Mouse (Mus musculus) hindbrain, embryonic 11.5 days (tissue): ENCODE measurements around the gene Mybbp1a. TPM values are rescaled to one million over a fixed set of nuclear protein-coding genes. Genes with fewer than 3 reads are reported as not detected.

Source experiments
- ATAC-seq: fragments of 200-750 bp; cut with Nextera tagmentation; 2 replicates; pipeline ENCODE4 v1.8.0; 2017; ENCODE audit warnings: mild to moderate bottlenecking, moderate TSS enrichment, moderate library complexity; ENCODE audit not compliant: low FRiP score
- DNase-seq: peaks from one replicate; pipeline ENCODE4 v3.0.0-alpha.2; 2015; ENCODE audit warnings: low spot score
- H3K27ac ChIP-seq: fragments of 300-500 bp; sonication (generic); 2 replicates; pipeline ENCODE4 v1.5.1; 2014; ENCODE audit warnings: mild to moderate bottlenecking, low read depth, low read length
- H3K27me3 ChIP-seq: fragments of 300-500 bp; sonication (generic); 2 replicates; pipeline ENCODE4 v1.6.1; 2014; ENCODE audit warnings: mild to moderate bottlenecking, low read length, moderate library complexity, mixed read lengths; ENCODE audit not compliant: control insufficient read depth, insufficient read depth
- H3K36me3 ChIP-seq: fragments of 300-500 bp; sonication (generic); 2 replicates; pipeline ENCODE4 v1.6.1; 2014; ENCODE audit warnings: mild to moderate bottlenecking, low read length, moderate library complexity, mixed read lengths; ENCODE audit not compliant: control insufficient read depth, insufficient read depth
- H3K4me1 ChIP-seq: fragments of 300-500 bp; sonication (generic); replicated peaks from 2 replicates; pipeline ENCODE4 v1.6.1; 2014; ENCODE audit warnings: low read length, mixed read lengths; ENCODE audit not compliant: control insufficient read depth, insufficient read depth
- H3K4me2 ChIP-seq: fragments of 300-500 bp; sonication (generic); replicated peaks from 2 replicates; pipeline ENCODE4 v1.6.1; 2014; ENCODE audit warnings: mild to moderate bottlenecking, low read depth, low read length
- H3K4me3 ChIP-seq: fragments of 300-500 bp; sonication (generic); 2 replicates; pipeline ENCODE4 v1.5.1; 2014; ENCODE audit warnings: low read depth, low read length
- H3K9ac ChIP-seq: fragments of 300-500 bp; sonication (generic); 2 replicates; pipeline ENCODE4 v1.6.1; 2014; ENCODE audit warnings: low read depth, low read length
- H3K9me3 ChIP-seq: fragments of 300-500 bp; sonication (generic); 2 replicates; pipeline ENCODE4 v1.6.1; 2016; ENCODE audit warnings: low read length; ENCODE audit not compliant: control insufficient read depth
- WGBS: fragments of 180-500 bp; shearing (Covaris S2); extraction: QIAGEN DNeasy Blood & Tissue Kit; methylation state at CpG from one replicate; pipeline ENCODE4 v1.1.7; 2014; 5-methylcytosine and 5-hydroxymethylcytosine counted together
- polyA plus RNA-seq: library from polyadenylated mRNA; unstranded; fragments of >200 nt; fragmentation: Nextera tagmentation; extraction: Ambion mirVana; gene quantifications from 2 replicates; pipeline ENCODE4 v1.2.1, GENCODE M21; 2014

Gene Mybbp1a
- polyA plus RNA-seq, 1 experiment from 2014 or later: 112 TPM

GRCm38 (mm10) chr11:72465978-72466693 lies 25.0 kb downstream of the Mybbp1a start:
- Histone ChIP-seq H3K9ac (no peak overlapping the region), H3K36me3 (no peaks in the 10 kb centered on the region), H3K4me1 (peaks cover 9% of the 10 kb centered on the region), H3K4me2 (no peak overlapping the region), H3K27ac (no peak overlapping the region; the same call in 1 of the 2 replicates), H3K9me3 (no peaks in the 10 kb centered on the region), H3K4me3 (no peak overlapping the region), H3K27me3 (no peaks in the 10 kb centered on the region)
- 65% methylated on average over 11 of the region's 11 CpGs for WGBS
- DNase-seq (no peak), ATAC-seq (no peak)

DNA sequence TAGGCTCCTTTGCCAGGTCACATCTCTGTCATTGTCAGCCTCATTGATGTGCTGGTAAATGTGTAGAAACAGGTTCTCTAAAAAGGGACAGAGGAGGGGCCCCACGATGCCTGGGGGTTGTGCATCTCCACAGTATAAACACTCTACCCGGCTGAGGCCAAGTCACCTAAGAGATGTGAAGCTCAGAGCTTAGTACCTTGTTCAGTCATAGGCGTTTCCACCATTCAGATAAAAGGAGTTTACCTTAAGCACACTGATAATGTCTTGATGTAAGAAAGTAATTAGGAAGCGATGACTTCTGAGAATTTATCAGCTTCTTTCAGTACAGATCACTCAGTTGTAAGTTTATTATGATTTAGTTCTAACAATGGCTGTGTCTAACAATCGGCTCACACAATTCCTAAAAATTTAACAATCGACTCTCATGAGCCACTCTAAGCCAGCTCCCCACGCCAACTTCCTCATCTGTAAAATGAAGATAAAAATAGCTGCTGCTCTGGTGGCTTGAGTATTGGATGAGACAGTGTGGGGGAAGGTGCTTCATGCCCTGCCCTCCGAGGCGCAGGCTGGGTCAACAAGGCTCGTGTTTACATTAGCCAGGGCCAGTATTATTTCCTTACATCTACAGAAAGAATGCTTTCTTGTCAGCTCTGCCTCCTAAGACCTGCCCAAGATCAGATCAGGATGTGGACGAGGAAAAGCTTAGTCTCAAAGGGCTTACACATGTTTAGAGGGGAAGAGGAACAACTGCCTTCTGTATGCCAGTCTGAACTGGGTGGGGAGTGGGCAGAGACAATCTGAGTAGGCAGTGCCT lies 25.7 kb downstream of the Mybbp1a start:
- Histone ChIP-seq H3K4me2 (no peak overlapping the region), H3K36me3 (no peaks in the 10 kb centered on the region), H3K4me3 (no peak overlapping the region), H3K4me1 (peaks cover 9% of the 10 kb centered on the region), H3K9me3 (no peaks in the 10 kb centered on the region), H3K9ac (0 out of 2 replicates have a peak overlapping the region, but pooled peaks have one; percentile 15), H3K27me3 (no peaks in the 10 kb centered on the region), H3K27ac (no peak overlapping the region; the same call in 1 of the 2 replicates)
- DNase-seq (no peak), ATAC-seq (no peak)
- WGBS: 57% methylated on average over 11 of the region's 11 CpGs

GRCm38 (mm10) chr11:72468525-72468924 lies 27.4 kb downstream of the Mybbp1a start:
- no peaks in the 10 kb centered on the region for H3K27me3 ChIP-seq
- no peak overlapping the region for H3K9ac ChIP-seq
- no peaks in the 10 kb centered on the region for H3K36me3 ChIP-seq
- H3K4me3 ChIP-seq: no peak overlapping the region
- DNase-seq (no peak), ATAC-seq (no peak)
- no peaks in the 10 kb centered on the region for H3K9me3 ChIP-seq
- 76% methylated on average over 5 of the region's 5 CpGs for WGBS
- H3K4me1 ChIP-seq: peaks cover 9% of the 10 kb centered on the region
- H3K27ac ChIP-seq: peak overlapping the region; percentile 13; the same call in 1 of the 2 replicates
- no peak overlapping the region for H3K4me2 ChIP-seq

DNA sequence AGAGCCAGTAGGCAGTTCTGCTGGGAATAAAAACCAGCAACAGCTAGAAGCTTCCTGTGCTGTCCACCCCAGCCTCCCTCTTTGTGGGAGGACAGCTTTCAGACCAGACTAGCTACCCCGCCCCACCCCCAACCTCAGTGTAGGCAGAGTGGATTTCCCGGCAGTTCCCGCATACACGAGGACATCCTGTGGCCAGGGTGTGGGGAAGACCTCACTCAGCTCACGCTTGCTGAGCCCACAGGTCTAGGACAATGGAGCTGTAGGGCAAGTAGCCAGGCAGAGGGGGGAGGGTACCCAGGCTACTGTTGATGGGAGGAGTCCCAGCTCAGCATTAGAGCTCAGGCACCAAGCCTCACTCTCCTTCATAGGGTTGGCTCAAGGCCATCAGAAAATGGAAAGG lies 28.1 kb downstream of the Mybbp1a start:
- no peak overlapping the region for H3K4me3 ChIP-seq
- peaks cover 9% of the 10 kb centered on the region for H3K4me1 ChIP-seq
- H3K36me3 ChIP-seq: no peaks in the 10 kb centered on the region
- peak overlapping the region; percentile 15; the same call in 1 of the 2 replicates for H3K9ac ChIP-seq
- no peak for DNase-seq
- H3K27ac ChIP-seq: 0 out of 2 replicates have a peak overlapping the region, but pooled peaks have one; percentile 13
- H3K27me3 ChIP-seq: no peaks in the 10 kb centered on the region
- H3K9me3 ChIP-seq: no peaks in the 10 kb centered on the region
- peak; percentile 43 for ATAC-seq
- no peak overlapping the region for H3K4me2 ChIP-seq
- WGBS: 27% methylated on average over 5 of the region's 5 CpGs

GRCm38 (mm10) chr11:72470004-72470403 lies 28.8 kb downstream of the Mybbp1a start:
- peaks cover 9% of the 10 kb centered on the region for H3K4me1 ChIP-seq
- no peak overlapping the region for H3K27ac ChIP-seq
- H3K9me3 ChIP-seq: no peaks in the 10 kb centered on the region
- WGBS: 71% methylated on average over 4 of the region's 4 CpGs
- no peak overlapping the region for H3K4me2 ChIP-seq
- no peak overlapping the region for H3K4me3 ChIP-seq
- no peaks in the 10 kb centered on the region for H3K36me3 ChIP-seq
- ATAC-seq (no peak), DNase-seq (no peak)
- H3K27me3 ChIP-seq: no peaks in the 10 kb centered on the region
- H3K9ac ChIP-seq: no peak overlapping the region

GRCm38 (mm10) chr11:72471381-72471780 lies 30.2 kb downstream of the Mybbp1a start:
- H3K9me3 ChIP-seq: no peaks in the 10 kb centered on the region
- H3K27me3 ChIP-seq: no peaks in the 10 kb centered on the region
- no peak overlapping the region for H3K4me2 ChIP-seq
- peaks cover 4% of the 10 kb centered on the region for H3K4me1 ChIP-seq
- no peak overlapping the region for H3K27ac ChIP-seq
- no peaks in the 10 kb centered on the region for H3K36me3 ChIP-seq
- no peak for ATAC-seq
- 85% methylated on average over 6 of the region's 6 CpGs for WGBS
- H3K4me3 ChIP-seq: no peak overlapping the region
- no peak for DNase-seq
- H3K9ac ChIP-seq: no peak overlapping the region

DNA sequence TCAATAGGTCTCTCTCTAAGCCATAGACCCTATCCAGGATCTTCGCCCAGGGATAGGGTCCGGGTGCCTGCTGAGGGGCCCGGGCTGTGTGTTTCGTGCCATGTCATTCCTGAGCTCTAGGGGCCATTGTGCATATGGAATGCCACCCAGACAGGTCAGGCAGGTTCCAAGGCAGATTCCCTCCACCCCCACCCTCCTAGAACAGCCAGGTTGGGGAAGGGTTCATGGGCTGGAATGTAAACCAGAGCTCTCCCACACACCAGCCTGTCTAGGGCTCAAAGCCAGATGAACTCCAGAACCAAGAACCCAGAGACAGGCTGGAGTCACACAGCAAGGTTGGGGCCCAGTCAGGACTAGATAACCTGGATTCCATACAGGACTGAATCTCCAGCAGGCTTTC lies 32.4 kb downstream of the Mybbp1a start:
- Histone ChIP-seq H3K4me2 (no peak overlapping the region), H3K4me1 (peaks cover under 1% of the 10 kb centered on the region), H3K9ac (no peak overlapping the region), H3K36me3 (no peaks in the 10 kb centered on the region), H3K9me3 (no peaks in the 10 kb centered on the region), H3K4me3 (no peak overlapping the region), H3K27ac (no peak overlapping the region), H3K27me3 (no peaks in the 10 kb centered on the region)
- DNase-seq (no peak), ATAC-seq (no peak)
- WGBS: 95% methylated on average over 4 of the region's 4 CpGs

DNA sequence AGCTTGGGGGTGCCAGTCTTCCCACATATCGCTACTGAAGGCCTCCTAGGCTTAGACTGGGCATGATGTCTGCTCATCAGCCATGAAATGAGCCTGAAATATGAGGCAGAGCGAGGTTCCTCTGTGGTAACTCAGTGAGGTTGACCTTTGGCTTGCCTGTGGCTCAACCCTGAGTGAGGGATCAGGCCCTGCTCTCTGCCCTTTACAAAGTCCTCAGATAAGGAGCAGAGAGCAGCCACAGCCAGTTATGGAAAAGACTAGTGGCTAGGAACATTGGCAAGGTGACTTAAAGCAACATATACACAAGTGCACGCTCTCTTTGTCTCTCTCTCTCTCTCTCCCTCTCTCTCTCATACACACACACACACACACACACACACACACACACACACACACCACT lies 33.8 kb downstream of the Mybbp1a start:
- 73% methylated on average over 3 of the region's 3 CpGs for WGBS
- H3K36me3 ChIP-seq: no peaks in the 10 kb centered on the region
- H3K4me3 ChIP-seq: no peak overlapping the region
- DNase-seq (no peak), ATAC-seq (no peak)
- H3K9ac ChIP-seq: no peak overlapping the region
- no peak overlapping the region for H3K4me2 ChIP-seq
- no peak overlapping the region for H3K27ac ChIP-seq
- no peaks in the 10 kb centered on the region for H3K9me3 ChIP-seq
- H3K4me1 ChIP-seq: no peaks in the 10 kb centered on the region; the same call in none of the 2 replicates
- H3K27me3 ChIP-seq: no peaks in the 10 kb centered on the region
